Mouse (Mus musculus) C2C12 (cell line): ENCODE measurements around the gene Kptn. TPM values are rescaled to one million over a fixed set of nuclear protein-coding genes. Genes with fewer than 3 reads are reported as not detected.

Experiments used
- H3K27me3 ChIP-seq: one replicate; pipeline ENCODE4 v1.6.1; 2011; ENCODE audit not compliant: control insufficient read depth, insufficient read depth, insufficient read length
- H3K36me3 ChIP-seq: one replicate; pipeline ENCODE4 v1.6.1; 2011; ENCODE audit not compliant: control insufficient read depth, insufficient read depth
- H3K4me3 ChIP-seq: one replicate; pipeline ENCODE4 v1.5.1; 2011; ENCODE audit warnings: mild to moderate bottlenecking, control low read depth; ENCODE audit not compliant: poor library complexity, insufficient read depth, severe bottlenecking
- H3K79me2 ChIP-seq: one replicate; pipeline ENCODE4 v1.6.1; 2011; ENCODE audit not compliant: control insufficient read depth, insufficient read depth
- H3K79me3 ChIP-seq: one replicate; pipeline ENCODE4 v1.6.1; 2011; ENCODE audit warnings: low read depth, control low read depth
- H3ac ChIP-seq: one replicate; pipeline ENCODE3; 2011; ENCODE audit warnings: low read depth; ENCODE audit not compliant: control insufficient read depth, insufficient read length
- CEBPB ChIP-seq: IDR thresholded peaks from one replicate; pipeline ENCODE4 v1.6.1; 2011; ENCODE audit warnings: low read depth, mild to moderate bottlenecking, control low read depth, moderate library complexity
- CTCF ChIP-seq: IDR thresholded peaks from one replicate; pipeline ENCODE4 v1.5.1; 2011; ENCODE audit not compliant: control insufficient read depth, insufficient read depth, insufficient read length
- FOSL1 ChIP-seq: IDR thresholded peaks from one replicate; pipeline ENCODE4 v1.8.0; 2011; ENCODE audit warnings: mild to moderate bottlenecking, low read length; ENCODE audit not compliant: poor library complexity, insufficient read depth, severe bottlenecking
- MAX ChIP-seq: IDR thresholded peaks from one replicate; pipeline ENCODE4 v1.6.1; 2011; ENCODE audit warnings: mild to moderate bottlenecking, control low read depth
- MYOD1 ChIP-seq: IDR thresholded peaks from one replicate; pipeline ENCODE4 v1.6.1; 2011; ENCODE audit warnings: low read depth; ENCODE audit not compliant: control insufficient read depth, insufficient read length
- MYOG ChIP-seq: IDR thresholded peaks from one replicate; pipeline ENCODE4 v1.6.1; 2011; ENCODE audit not compliant: control insufficient read depth, insufficient read length; ENCODE audit errors: extremely low read depth
- USF1 ChIP-seq: IDR thresholded peaks from one replicate; pipeline ENCODE4 v1.6.1; 2011; ENCODE audit warnings: low read depth, mild to moderate bottlenecking, control low read depth, moderate library complexity
- polyA plus RNA-seq: library from polyadenylated mRNA; unstranded; fragments of >200 nt; fragmentation: generic; extraction: Trizol; gene quantifications from one replicate; pipeline ENCODE4 v1.2.1, GENCODE M21; 2012; ENCODE audit warnings: missing spikeins

Gene Kptn
- polyA plus RNA-seq, 1 experiment: 13.1 TPM

- Histone ChIP-seq H3K27me3 (peaks cover 48% of the 10 kb centered on the region), H3K4me3 (no peak overlapping the region), H3ac (no peak overlapping the region), H3K79me3 (no peaks in the 10 kb centered on the region), H3K79me2 (no peaks in the 10 kb centered on the region), H3K36me3 (no peaks in the 10 kb centered on the region)
- no peak for TF ChIP-seq CTCF
- no peak for TF ChIP-seq FOSL1
- no peak for TF ChIP-seq CEBPB
- TF ChIP-seq MYOG: no peak
- no peak for TF ChIP-seq MAX
- TF ChIP-seq USF1: no peak
- TF ChIP-seq MYOD1: no peak
Measured at GRCm38 (mm10) chr7:16132161-16132581, 12.5 kb downstream of the Kptn start.

GRCm38 (mm10) chr7:16132926-16133325 is 13.2 kb downstream of the Kptn start:
- Histone ChIP-seq H3K79me3 (no peaks in the 10 kb centered on the region), H3K4me3 (no peak overlapping the region), H3K36me3 (no peaks in the 10 kb centered on the region), H3ac (no peak overlapping the region), H3K79me2 (no peaks in the 10 kb centered on the region), H3K27me3 (peaks cover 48% of the 10 kb centered on the region)
- TF ChIP-seq CEBPB: no peak
- TF ChIP-seq MAX: no peak
- no peak for TF ChIP-seq CTCF
- no peak for TF ChIP-seq FOSL1
- TF ChIP-seq MYOD1: no peak
- no peak for TF ChIP-seq USF1
- no peak for TF ChIP-seq MYOG

- H3K27me3 ChIP-seq: peaks cover 52% of the 10 kb centered on the region
- H3K79me3 ChIP-seq: no peaks in the 10 kb centered on the region
- no peaks in the 10 kb centered on the region for H3K36me3 ChIP-seq
- no peak overlapping the region for H3ac ChIP-seq
- H3K79me2 ChIP-seq: no peaks in the 10 kb centered on the region
- TF ChIP-seq USF1 (no peak), FOSL1 (no peak), MYOG (no peak), MAX (no peak), CTCF (no peak), MYOD1 (no peak), CEBPB (no peak)
- H3K4me3 ChIP-seq: no peak overlapping the region
Measured at GRCm38 (mm10) chr7:16133691-16134090, 14.0 kb downstream of the Kptn start.

GRCm38 (mm10) chr7:16134951-16135392 is 15.3 kb downstream of the Kptn start:
- H3K27me3 ChIP-seq: peaks cover 54% of the 10 kb centered on the region
- H3K36me3 ChIP-seq: no peaks in the 10 kb centered on the region

GRCm38 (mm10) chr7:16146489-16147410 is 27.1 kb downstream of the Kptn start:
- H3K79me3 ChIP-seq: no peaks in the 10 kb centered on the region
- H3K27me3 ChIP-seq: peaks cover 27% of the 10 kb centered on the region
- no peaks in the 10 kb centered on the region for H3K36me3 ChIP-seq
- no peak overlapping the region for H3K4me3 ChIP-seq
- no peak overlapping the region for H3ac ChIP-seq
- no peaks in the 10 kb centered on the region for H3K79me2 ChIP-seq
- TF ChIP-seq MAX: no peak
- TF ChIP-seq USF1: no peak
- no peak for TF ChIP-seq CEBPB

More at GRCm38 (mm10) chr7:16134951-16135392, 15.3 kb downstream of the Kptn start:
- Histone ChIP-seq H3ac (no peak overlapping the region), H3K4me3 (no peak overlapping the region), H3K79me3 (no peaks in the 10 kb centered on the region), H3K79me2 (no peaks in the 10 kb centered on the region)
- TF ChIP-seq MYOD1 (no peak), USF1 (no peak), FOSL1 (no peak), MAX (no peak), CTCF (no peak), CEBPB (no peak), MYOG (no peak)

GRCm38 (mm10) chr7:16147643-16148042 is 27.9 kb downstream of the Kptn start:
- Histone ChIP-seq H3K79me3 (no peaks in the 10 kb centered on the region), H3ac (no peak overlapping the region), H3K27me3 (peaks cover 30% of the 10 kb centered on the region), H3K79me2 (no peaks in the 10 kb centered on the region), H3K36me3 (no peaks in the 10 kb centered on the region), H3K4me3 (no peak overlapping the region)
- TF ChIP-seq USF1 (no peak), MYOG (no peak), FOSL1 (no peak), MYOD1 (no peak), CTCF (no peak)
